Mouse (Mus musculus) limb, embryonic 12.5 days (tissue): ENCODE results near the gene Rps12-ps3. TPM values are rescaled to one million over a fixed set of nuclear protein-coding genes. Genes with fewer than 3 reads are reported as not detected.

ENCODE experiments used
- ATAC-seq: fragments of 200-750 bp; cut with Nextera tagmentation; 2 replicates; pipeline ENCODE4 v1.8.0; 2017; ENCODE audit warnings: low read depth, moderate TSS enrichment; ENCODE audit not compliant: insufficient number of reproducible peaks, insufficient read depth, low FRiP score, low TSS enrichment
- H3K27ac ChIP-seq: fragments of 300-500 bp; sonication (generic); 2 replicates; pipeline ENCODE4 v1.5.1; 2016; ENCODE audit warnings: mild to moderate bottlenecking, moderate library complexity
- H3K27me3 ChIP-seq: fragments of 300-500 bp; sonication (generic); 2 replicates; pipeline ENCODE4 v1.6.1; 2016; ENCODE audit warnings: mild to moderate bottlenecking, moderate library complexity
- H3K36me3 ChIP-seq: fragments of 300-500 bp; sonication (generic); 2 replicates; pipeline ENCODE4 v1.6.1; 2016; ENCODE audit warnings: mild to moderate bottlenecking, moderate library complexity
- H3K4me1 ChIP-seq: fragments of 300-500 bp; sonication (generic); replicated peaks from 2 replicates; pipeline ENCODE4 v1.6.1; 2016
- H3K4me2 ChIP-seq: fragments of 300-500 bp; sonication (generic); 2 replicates; pipeline ENCODE4 v1.6.1; 2016; ENCODE audit warnings: mild to moderate bottlenecking, moderate library complexity
- H3K4me3 ChIP-seq: fragments of 300-500 bp; sonication (generic); replicated peaks from 2 replicates; pipeline ENCODE4 v1.5.1; 2016; ENCODE audit warnings: mild to moderate bottlenecking
- H3K9ac ChIP-seq: fragments of 300-500 bp; sonication (generic); replicated peaks from 2 replicates; pipeline ENCODE4 v1.6.1; 2016; ENCODE audit warnings: mild to moderate bottlenecking, moderate library complexity
- H3K9me3 ChIP-seq: fragments of 300-500 bp; sonication (generic); 2 replicates; pipeline ENCODE4 v1.6.1; 2016; ENCODE audit warnings: mild to moderate bottlenecking, moderate library complexity
- WGBS: fragments of 180-500 bp; shearing (Covaris S2); methylation state at CpG from one replicate; pipeline ENCODE4 v1.1.7; 2016; 5-methylcytosine and 5-hydroxymethylcytosine counted together
- polyA plus RNA-seq: library from polyadenylated mRNA; unstranded; fragments of >200 nt; fragmentation: Nextera tagmentation; extraction: Ambion mirVana; gene quantifications from 2 replicates; pipeline ENCODE4 v1.2.1, GENCODE M21; 2016

Rps12-ps3 gene
- 14.6 and 18.4 TPM in 2 replicates for polyA plus RNA-seq

DNA sequence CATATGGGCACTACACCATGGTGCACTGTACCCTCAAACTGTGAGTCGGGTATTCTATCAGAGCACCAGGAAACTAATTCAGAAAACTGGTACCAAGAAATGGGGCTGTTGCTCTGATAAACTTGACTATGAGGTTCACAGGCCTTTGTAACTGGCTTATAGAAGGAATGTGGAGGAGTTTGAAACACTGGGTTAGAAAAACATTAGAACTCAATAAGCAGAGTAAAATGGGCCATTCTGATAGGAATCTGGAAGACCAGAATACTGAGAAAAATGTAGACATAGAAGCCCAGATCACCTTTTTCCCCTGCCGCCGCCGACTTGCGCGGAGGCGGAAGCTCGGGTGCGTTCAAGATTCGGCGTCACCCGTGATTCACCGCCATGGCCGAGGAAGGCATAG lies at the start of gene Rps12-ps3:
Rps12-ps3 (plus strand) TSS at position 301 of the 400 bp plus-strand sequence.
- ATAC-seq: no peak
- 95% methylated on average over 14 of the region's 14 CpGs for WGBS
- Histone ChIP-seq H3K4me3 (no peak within 1 kb of the TSS), H3K9me3 (no peaks in the 10 kb centered on the region), H3K4me1 (no peaks in the 10 kb centered on the region), H3K27me3 (no peaks in the 10 kb centered on the region), H3K27ac (no peak within 1 kb of the TSS), H3K4me2 (no peak within 1 kb of the TSS), H3K9ac (no peak within 1 kb of the TSS), H3K36me3 (peaks cover 18% of the 10 kb centered on the region; the same call in 1 of the 2 replicates)

DNA sequence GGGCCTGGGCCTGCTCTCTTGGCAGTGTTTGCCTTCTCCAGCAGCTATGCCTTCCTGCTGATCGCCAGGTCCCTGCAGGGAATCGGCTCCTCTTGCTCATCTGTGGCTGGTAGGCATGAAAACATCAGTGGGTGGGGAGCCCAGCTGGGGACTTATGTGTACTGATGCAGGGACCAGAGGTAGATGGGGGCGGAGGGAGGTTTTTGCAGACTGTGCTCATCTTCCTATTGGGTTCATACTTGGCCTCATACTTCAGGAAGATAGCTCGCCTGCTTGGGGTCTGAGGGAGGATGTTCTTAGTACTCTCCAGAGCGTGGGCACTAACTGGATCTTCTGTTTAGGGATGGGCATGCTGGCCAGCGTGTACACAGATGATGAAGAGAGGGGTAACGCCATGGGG lies 48.9 kb upstream of the Rps12-ps3 start:
- no peaks in the 10 kb centered on the region for H3K9me3 ChIP-seq
- H3K9ac ChIP-seq: no peak overlapping the region
- H3K27me3 ChIP-seq: no peaks in the 10 kb centered on the region
- ATAC-seq: no peak
- H3K36me3 ChIP-seq: no peaks in the 10 kb centered on the region
- H3K27ac ChIP-seq: no peak overlapping the region
- no peak overlapping the region for H3K4me2 ChIP-seq
- no peak overlapping the region for H3K4me3 ChIP-seq
- no peaks in the 10 kb centered on the region for H3K4me1 ChIP-seq
- WGBS: 88% methylated on average over 7 of the region's 7 CpGs

- ATAC-seq: no peak
These were observed 45.7 kb upstream of the Rps12-ps3 start for GRCm38 (mm10) chr19:59276354-59276753.

DNA sequence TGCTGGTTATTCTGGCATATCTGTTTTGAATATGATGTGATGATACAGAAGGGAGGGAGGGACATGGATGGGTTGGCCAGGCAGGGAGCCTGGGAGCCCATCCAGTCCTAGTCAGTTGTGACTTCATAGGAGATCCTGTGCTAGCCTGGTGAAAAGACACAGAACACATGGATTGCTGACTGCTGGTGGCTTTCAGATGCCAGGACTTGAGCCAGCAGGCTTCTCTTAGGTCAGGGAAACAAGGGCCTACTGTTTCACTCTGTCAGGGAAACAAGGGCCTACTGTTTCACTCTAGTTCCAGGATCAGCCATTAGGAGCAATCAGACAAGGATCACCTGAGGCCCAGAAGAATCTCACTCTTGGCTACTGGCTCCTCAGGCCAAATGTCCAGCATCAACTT lies 41.2 kb upstream of the Rps12-ps3 start:
- Histone ChIP-seq H3K4me3 (no peak overlapping the region), H3K36me3 (no peaks in the 10 kb centered on the region)

More at GRCm38 (mm10) chr19:59276354-59276753, 45.7 kb upstream of the Rps12-ps3 start:
- H3K4me3 ChIP-seq: no peak overlapping the region
- H3K27ac ChIP-seq: no peak overlapping the region
- H3K4me2 ChIP-seq: no peak overlapping the region
- no peaks in the 10 kb centered on the region; the same call in 1 of the 2 replicates for H3K9me3 ChIP-seq
- H3K9ac ChIP-seq: no peak overlapping the region
- H3K4me1 ChIP-seq: no peaks in the 10 kb centered on the region
- no peaks in the 10 kb centered on the region for H3K27me3 ChIP-seq
- no peaks in the 10 kb centered on the region for H3K36me3 ChIP-seq
- WGBS: 78% methylated on average over 7 of the region's 7 CpGs

GRCm38 (mm10) chr19:59282001-59282400 lies 40.1 kb upstream of the Rps12-ps3 start:
- no peaks in the 10 kb centered on the region for H3K4me1 ChIP-seq
- H3K27me3 ChIP-seq: no peaks in the 10 kb centered on the region
- H3K4me2 ChIP-seq: no peak overlapping the region
- no peaks in the 10 kb centered on the region for H3K36me3 ChIP-seq
- H3K27ac ChIP-seq: no peak overlapping the region
- WGBS: 94% methylated on average over 3 of the region's 3 CpGs
- no peaks in the 10 kb centered on the region; the same call in 1 of the 2 replicates for H3K9me3 ChIP-seq
- ATAC-seq: no peak
- no peak overlapping the region for H3K9ac ChIP-seq
- no peak overlapping the region for H3K4me3 ChIP-seq

More for the DNA sequence above, 41.2 kb upstream of the Rps12-ps3 start:
- Histone ChIP-seq H3K9me3 (no peaks in the 10 kb centered on the region; the same call in 1 of the 2 replicates), H3K9ac (no peak overlapping the region), H3K27ac (peak overlapping the region; percentile 62; the same call in 1 of the 2 replicates), H3K4me2 (no peak overlapping the region), H3K27me3 (no peaks in the 10 kb centered on the region), H3K4me1 (no peaks in the 10 kb centered on the region)
- ATAC-seq: no peak

DNA sequence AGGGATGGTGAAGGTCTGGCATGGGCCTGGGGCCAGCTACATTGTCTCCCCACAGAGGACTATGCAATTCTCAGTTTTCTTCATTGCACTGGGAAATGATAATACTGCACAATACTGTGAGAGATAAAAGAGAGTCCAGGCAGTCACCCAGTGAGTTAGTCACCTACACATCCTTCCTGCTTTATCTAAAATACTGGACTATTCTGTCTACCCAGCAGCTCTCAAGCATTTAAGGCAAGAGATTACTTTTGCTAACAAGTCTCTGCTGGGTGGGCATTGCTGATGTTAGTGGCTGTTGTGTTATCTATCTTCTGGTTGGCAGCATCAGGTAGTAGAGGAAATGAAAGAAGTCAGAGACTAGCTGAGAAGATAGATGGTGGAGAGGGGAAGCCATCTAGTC lies 33.0 kb upstream of the Rps12-ps3 start:
- no peaks in the 10 kb centered on the region for H3K36me3 ChIP-seq
- H3K4me3 ChIP-seq: no peak overlapping the region
- no peaks in the 10 kb centered on the region for H3K9me3 ChIP-seq
- no peak overlapping the region for H3K9ac ChIP-seq
- no peak for ATAC-seq
- no peak overlapping the region for H3K4me2 ChIP-seq
- no peaks in the 10 kb centered on the region for H3K4me1 ChIP-seq
- no peak overlapping the region for H3K27ac ChIP-seq
- H3K27me3 ChIP-seq: no peaks in the 10 kb centered on the region

DNA sequence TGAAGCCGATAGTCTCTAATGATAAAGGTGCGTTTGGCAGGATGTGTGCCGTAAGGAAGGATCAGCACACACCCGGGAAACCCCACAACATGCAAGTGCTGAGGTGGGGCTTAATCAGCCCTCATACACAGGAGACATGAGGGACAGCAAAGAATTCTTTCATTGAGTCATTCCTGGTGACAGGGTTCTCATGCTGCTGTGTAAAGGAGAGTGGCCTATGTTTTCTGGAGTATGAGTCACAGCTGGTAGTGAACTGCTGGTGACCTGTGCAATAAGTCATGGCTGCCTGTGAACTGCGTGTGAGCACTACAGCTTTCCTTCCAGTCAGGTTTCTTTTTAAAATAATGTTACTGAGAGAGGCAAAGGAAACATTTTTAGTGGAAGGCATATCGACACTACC lies 32.3 kb upstream of the Rps12-ps3 start:
- 88% methylated on average over 6 of the region's 6 CpGs for WGBS

GRCm38 (mm10) chr19:59292183-59292839 lies 29.8 kb upstream of the Rps12-ps3 start:
- H3K27ac ChIP-seq: no peak overlapping the region
- H3K36me3 ChIP-seq: peaks cover 8% of the 10 kb centered on the region; the same call in 1 of the 2 replicates
- 89% methylated on average over 5 of the region's 5 CpGs for WGBS
- H3K27me3 ChIP-seq: no peaks in the 10 kb centered on the region
- H3K9ac ChIP-seq: no peak overlapping the region
- H3K4me3 ChIP-seq: no peak overlapping the region
- H3K4me2 ChIP-seq: no peak overlapping the region
- H3K9me3 ChIP-seq: no peaks in the 10 kb centered on the region
- no peak for ATAC-seq
- no peaks in the 10 kb centered on the region for H3K4me1 ChIP-seq

More for the DNA sequence above, 32.3 kb upstream of the Rps12-ps3 start:
- no peaks in the 10 kb centered on the region for H3K36me3 ChIP-seq
- no peak for ATAC-seq
- H3K27ac ChIP-seq: no peak overlapping the region
- H3K9me3 ChIP-seq: no peaks in the 10 kb centered on the region
- H3K27me3 ChIP-seq: no peaks in the 10 kb centered on the region
- H3K4me3 ChIP-seq: no peak overlapping the region
- no peaks in the 10 kb centered on the region for H3K4me1 ChIP-seq
- no peak overlapping the region for H3K4me2 ChIP-seq
- H3K9ac ChIP-seq: no peak overlapping the region

- Histone ChIP-seq H3K27ac (no peak overlapping the region), H3K4me2 (no peak overlapping the region)
These were observed 6.8 kb upstream of the Rps12-ps3 start for GRCm38 (mm10) chr19:59315308-59315707.

DNA sequence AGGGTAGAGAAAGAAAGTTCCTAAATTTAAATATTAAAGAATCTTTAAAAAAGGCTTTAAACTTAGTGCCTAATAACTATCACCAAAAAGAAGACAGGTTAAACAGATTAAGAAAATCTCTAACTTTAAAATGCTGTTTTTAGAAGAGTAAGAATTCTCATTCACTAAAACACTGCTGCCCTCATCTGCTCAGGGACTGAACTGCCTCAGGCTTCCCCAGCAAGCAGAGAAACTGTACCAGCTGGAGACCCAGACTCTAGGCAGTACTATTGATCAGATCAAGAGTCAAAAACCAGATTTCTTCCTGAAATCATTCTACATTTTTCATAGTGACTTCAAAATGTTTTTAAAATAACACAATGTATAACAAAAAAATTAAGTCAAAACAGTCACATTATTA lies 5.5 kb upstream of the Rps12-ps3 start:
- H3K27ac ChIP-seq: no peak overlapping the region
- no peak overlapping the region for H3K4me3 ChIP-seq
- H3K36me3 ChIP-seq: peaks cover 3% of the 10 kb centered on the region; the same call in 1 of the 2 replicates
- H3K4me1 ChIP-seq: no peaks in the 10 kb centered on the region
- H3K4me2 ChIP-seq: no peak overlapping the region
- no peak for ATAC-seq
- no peaks in the 10 kb centered on the region for H3K27me3 ChIP-seq
- H3K9me3 ChIP-seq: no peaks in the 10 kb centered on the region
- no peak overlapping the region for H3K9ac ChIP-seq

More at GRCm38 (mm10) chr19:59315308-59315707, 6.8 kb upstream of the Rps12-ps3 start:
- Histone ChIP-seq H3K36me3 (peaks cover 3% of the 10 kb centered on the region; the same call in 1 of the 2 replicates), H3K9me3 (no peaks in the 10 kb centered on the region), H3K4me1 (no peaks in the 10 kb centered on the region), H3K9ac (no peak overlapping the region), H3K4me3 (no peak overlapping the region), H3K27me3 (no peaks in the 10 kb centered on the region)
- no peak for ATAC-seq

GRCm38 (mm10) chr19:59330816-59331225 lies 8.7 kb downstream of the Rps12-ps3 start:
- Histone ChIP-seq H3K36me3 (peaks cover 6% of the 10 kb centered on the region; the same call in 1 of the 2 replicates), H3K9me3 (no peaks in the 10 kb centered on the region), H3K9ac (no peak overlapping the region)

DNA sequence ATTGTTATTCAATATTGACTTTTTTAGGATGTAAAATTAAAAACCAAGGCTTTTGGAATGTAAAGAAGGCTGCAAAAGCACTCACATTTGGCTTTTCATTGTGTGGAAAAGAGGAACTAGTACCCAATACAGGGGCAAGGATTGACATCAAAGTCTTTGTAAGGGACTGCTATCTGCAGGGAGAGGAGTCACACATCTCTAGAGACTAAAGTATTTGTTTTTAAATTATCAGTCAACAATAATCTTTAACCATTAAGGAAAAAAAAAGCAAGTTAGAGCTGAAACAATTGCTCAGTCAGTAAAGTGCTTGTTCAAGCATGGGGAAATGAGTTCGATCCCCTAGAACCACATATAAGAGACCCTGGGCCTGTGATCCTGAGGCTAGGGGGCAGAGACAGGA lies 14.6 kb downstream of the Rps12-ps3 start:
- H3K36me3 ChIP-seq: peaks cover 9% of the 10 kb centered on the region; the same call in 1 of the 2 replicates
- WGBS: 94% methylated on average over 1 of the region's 1 CpGs

More at GRCm38 (mm10) chr19:59330816-59331225, 8.7 kb downstream of the Rps12-ps3 start:
- no peak overlapping the region for H3K27ac ChIP-seq
- H3K4me1 ChIP-seq: no peaks in the 10 kb centered on the region
- no peak overlapping the region for H3K4me2 ChIP-seq
- no peak for ATAC-seq
- no peak overlapping the region for H3K4me3 ChIP-seq
- no peaks in the 10 kb centered on the region for H3K27me3 ChIP-seq

More for the DNA sequence above, 14.6 kb downstream of the Rps12-ps3 start:
- Histone ChIP-seq H3K4me3 (no peak overlapping the region), H3K27ac (no peak overlapping the region), H3K9me3 (no peaks in the 10 kb centered on the region), H3K4me2 (no peak overlapping the region), H3K9ac (no peak overlapping the region), H3K27me3 (no peaks in the 10 kb centered on the region), H3K4me1 (peaks cover 7% of the 10 kb centered on the region; the same call in 1 of the 2 replicates)
- ATAC-seq: no peak
